Mouse (Mus musculus): ENCODE results near the gene Zfp319.
"Not testable (repeated sequence)": the region's sequence is repeated elsewhere in the genome, so short reads cannot be mapped to it uniquely, and the experiment has no call there.

The Zfp319 gene

DNA sequence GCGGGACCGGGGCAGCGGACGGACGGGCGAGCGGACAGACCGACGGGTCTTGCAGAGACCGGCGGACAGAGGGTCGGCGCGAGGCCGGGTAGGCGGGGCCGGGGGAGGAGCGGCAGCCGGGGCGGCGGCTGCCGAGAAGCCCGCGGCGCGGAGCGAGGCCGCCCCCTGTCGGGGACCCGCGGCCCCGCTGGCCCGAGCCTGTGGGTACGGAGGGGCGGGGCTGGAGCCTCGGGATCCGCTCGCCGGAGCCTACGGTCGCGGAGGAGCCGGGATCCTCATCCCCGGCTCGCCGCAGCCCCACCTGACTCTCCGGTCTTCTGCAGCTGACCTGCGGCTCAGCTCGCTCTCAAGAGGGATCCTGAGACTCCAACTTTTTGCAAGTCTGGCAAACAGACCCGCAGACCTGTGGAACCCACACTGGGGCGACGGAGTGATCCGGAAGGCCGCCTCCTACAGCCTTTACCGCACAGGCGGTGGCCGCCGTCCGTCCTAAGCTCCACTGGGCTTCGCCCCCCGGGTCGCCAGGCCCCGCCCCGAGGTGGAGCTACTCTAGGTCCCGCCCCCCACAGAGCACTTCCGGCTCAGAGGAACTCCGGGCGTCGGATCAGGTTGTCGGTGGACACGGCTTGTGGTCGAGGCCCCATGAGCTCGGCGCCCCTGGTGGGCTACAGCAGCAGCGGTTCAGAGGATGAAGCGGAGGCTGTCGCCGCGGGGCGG, at the start of gene Zfp319, which contains the start of gene Usb1:
Gene Zfp319 (minus strand): TSS at position 231 of the 717 bp plus-strand sequence.
Gene Usb1 (plus strand): TSS at position 565 of the 717 bp plus-strand sequence.
- DNase-seq: peak; percentile 96

DNA sequence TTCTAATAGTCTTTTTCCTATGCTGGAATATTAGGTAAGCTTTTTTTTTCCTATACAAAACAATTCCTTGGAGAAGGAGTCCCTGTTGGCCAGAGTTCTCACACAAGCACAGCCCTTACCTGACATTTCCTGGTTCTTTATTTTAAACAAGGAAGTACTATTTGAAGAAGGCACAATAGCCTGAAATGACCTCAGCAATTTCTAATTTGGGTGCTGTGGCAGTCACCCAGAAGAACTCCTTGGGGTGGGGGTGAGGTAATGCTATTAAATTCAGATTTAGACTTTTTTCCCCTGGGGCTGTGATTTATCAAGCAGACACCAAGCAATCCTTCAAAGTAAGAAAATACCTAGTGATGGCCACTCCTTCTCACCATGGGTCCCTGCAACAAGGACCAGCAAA, 49.2 kb upstream of the Zfp319 start:
- no peak for DNase-seq

DNA sequence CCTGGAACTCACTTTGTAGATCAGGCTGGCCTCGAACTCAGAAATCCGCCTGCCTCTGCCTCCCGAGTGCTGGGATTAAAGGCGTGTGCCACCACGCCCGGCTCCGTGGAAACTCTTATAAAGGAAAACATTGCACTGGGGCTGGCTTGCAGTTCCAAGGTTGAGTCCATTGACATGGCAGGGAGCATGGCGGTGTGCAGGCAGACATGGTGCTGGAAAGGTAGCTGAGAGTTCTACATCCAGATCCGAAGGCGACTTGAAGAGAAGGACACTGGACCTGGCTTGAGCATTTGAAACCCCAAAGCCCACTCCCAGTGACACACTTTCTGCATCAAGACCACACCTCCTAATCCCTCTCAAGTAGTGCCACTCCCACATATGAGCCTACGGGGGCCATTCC, 47.2 kb upstream of the Zfp319 start:
- DNase-seq: not testable (repeated sequence)

DNA sequence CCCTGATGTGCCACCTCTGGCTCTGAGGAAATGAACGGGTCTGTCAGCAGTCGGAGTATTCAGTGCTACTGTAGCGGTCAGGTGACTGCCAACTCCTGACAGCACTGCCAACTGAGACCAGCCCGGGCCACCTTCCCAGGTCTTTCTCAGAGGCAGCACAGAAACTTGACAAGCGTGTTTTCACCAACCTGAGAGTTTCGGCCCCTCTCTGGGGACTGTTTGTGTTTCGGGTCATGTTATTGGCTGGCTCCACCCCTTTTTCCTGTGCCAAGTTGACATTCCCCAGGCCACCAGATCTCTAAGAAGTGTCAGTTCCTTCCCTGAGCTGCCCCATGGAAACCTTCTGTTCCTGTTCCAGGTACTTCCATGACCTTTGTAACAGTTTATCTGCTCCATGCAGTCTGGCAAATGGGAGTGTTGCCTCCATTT, 46.1 kb upstream of the Zfp319 start:
- DNase-seq: peak; percentile 62

DNA sequence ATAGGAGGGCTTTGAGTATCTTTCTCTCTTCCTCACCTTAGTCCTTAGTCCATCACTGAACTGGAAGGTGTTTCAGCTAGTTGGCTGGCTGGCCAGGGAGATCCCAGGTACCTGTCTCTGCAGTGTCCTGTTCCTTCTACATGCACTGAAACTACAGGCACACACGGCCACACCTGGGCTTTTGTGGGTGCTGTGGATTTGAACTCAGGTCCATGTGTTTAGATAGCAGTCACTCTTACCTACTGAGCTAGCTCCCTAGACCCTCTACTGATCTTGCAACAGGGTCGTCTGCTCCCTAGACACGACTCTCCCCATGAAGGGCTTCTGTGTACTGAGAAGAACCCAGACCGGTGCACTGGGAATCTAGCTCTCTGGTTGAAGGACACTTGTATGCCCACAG, 45.4 kb upstream of the Zfp319 start:
- no peak for DNase-seq

DNA sequence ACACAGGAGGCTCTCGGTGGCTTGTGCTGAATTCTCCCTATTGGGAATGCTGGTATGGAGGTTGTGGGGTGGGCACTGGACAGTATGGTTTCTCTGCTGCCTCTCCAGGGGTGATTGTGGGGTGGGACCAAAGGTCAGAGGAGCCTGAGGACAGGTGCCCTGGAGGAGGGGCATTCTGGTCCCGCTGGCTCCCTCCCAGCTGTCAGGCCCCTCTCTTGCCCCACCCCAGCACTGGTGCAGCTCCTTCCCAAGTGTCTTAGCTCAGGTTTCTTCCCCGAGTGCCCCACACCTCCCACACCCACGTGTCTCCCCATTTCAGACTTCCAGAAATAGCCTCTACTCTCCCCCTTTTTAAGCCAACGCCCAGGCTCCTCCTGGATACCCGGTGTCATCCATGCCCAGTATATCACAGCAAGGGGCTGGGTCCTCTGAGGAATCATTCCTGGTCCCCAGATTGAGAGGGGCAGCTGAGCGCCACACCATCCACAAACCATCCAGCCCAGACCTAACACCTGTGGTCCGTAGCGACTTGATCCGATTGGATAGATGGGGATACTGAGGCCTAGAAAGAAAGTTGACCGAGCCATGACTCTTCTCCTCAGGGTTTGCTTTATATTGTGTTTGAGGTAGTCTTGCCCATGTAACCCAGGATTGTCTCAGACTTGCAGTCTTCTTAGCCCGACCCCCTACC, 44.7 kb upstream of the Zfp319 start:
- no peak for DNase-seq

DNA sequence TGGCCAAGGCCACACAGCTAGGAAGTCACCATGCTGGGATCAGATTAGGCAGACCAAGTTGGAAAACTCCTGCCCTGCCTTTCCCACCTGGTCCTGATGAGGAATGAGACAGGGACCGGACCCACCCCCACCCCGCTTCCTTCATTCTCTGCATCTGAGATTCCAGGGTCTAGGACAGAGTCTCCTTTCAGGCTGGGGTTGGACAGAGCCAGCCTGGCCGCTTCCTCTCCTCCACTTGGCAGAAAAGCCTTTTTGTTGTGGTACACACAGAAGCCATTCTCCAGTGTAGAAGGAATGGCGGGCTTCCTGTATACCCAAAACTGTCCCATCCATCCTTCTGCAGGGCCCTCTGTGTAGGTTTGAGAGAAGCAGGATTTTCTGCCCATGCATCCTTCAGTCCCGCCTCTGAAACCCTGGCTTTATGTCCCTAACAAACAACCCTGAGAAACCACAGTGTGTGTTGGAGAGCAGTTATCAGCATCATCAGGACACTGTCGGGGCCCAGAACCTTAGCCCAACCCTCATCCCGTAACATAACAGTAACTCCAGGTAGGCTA, 43.7 kb upstream of the Zfp319 start:
- no peak for DNase-seq

DNA sequence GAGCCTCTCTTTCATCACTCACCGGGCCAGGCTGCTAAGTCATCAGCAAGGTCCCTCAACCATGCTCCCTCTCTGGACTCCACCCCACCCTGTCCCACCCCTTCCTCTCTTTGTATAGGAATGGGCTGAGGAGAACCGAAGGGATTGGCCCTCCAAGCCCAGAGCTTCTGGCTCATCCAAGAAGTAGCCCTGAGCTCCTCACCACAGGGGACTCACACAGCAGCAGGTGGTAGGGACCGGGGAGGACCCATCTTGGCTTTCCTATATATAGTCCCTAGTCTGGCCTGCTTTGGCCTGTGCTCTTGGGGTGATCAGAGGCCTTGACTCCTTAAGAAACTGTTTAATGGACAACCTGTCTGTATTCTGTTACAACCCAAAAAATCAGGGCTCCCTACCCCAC, 42.7 kb upstream of the Zfp319 start:
- no peak for DNase-seq

DNA sequence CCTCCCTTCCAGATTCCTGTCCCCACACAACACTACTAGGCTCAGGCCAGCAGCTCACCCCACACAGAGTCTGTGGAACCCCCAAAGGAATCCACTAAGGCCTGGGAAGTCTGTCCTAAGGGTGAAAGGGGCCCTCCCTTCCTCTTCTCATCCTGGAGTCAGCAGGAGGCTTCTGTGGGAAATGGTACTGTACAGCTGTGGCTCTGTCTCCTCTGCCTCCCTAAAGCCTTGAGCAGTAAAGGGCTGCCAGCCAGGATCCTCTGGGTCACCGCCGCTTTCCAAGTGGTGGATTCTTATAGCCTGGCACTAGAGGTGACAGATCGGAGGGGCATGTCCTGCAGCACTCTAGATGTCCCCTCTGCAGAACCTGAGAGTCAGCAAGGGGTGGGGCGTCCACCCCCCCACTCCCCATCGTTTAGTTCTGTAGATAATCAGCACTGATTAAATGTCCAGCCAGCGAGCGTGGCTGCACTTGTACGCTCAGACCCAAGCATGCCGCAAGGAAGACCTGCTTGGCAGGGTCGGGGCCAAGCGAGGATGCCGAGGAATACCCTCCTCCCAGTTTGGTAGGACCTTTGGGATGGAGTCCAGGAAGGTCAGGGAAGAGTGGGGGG, 41.7 kb upstream of the Zfp319 start:
- DNase-seq: no peak

DNA sequence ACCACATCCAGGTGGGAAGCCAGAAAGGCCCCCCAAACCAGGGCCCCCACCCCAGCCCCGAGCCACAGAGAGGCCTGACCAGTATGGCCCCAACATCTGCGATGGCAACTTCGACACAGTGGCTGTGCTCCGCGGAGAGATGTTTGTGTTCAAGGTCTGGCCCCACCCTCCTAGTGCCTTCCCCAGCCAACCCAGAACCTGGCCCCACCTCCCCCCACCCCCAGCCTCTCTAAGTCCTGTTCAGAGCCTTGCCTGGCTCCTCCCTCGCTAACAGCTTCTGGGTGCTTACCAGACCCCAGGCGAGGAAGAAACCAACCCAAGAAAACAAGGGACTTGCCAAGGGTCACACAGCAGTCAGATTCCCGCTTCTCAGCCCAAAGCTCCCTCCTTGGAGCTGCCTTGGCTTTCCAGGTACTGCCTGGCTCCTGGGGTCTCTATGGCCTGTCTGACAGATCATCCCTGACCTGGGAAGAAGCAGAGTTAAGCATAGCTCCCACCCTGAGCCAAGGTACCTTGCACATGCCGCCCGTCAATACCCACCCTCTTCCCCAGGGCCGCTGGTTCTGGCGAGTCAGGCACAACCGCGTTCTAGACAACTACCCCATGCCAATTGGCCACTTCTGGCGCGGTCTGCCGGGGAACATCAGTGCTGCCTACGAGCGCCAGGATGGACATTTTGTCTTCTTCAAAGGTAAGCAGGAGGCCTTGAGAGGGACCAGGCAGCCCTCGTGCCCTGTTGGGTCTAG, 38.0 kb upstream of the Zfp319 start:
- no peak for DNase-seq

DNA sequence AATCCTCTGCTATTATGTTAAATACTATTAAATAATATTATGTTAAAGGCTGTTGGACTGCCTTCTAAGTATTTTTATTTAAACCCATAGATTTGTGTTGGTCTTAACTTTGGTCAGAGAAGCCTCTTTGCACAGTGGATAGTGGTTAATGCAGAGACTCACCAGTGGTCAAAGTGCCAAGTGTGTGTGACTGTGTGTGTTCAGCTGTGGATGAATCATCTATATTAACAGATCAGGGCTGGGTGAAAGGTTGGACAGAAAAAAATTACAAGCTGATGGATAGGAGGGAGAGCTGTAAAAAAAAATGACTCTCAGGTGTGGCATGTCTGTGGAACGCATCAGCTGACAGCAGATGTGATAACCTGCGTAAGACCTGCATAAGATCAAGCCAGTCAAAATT, 32.1 kb upstream of the Zfp319 start:
- no peak for DNase-seq

DNA sequence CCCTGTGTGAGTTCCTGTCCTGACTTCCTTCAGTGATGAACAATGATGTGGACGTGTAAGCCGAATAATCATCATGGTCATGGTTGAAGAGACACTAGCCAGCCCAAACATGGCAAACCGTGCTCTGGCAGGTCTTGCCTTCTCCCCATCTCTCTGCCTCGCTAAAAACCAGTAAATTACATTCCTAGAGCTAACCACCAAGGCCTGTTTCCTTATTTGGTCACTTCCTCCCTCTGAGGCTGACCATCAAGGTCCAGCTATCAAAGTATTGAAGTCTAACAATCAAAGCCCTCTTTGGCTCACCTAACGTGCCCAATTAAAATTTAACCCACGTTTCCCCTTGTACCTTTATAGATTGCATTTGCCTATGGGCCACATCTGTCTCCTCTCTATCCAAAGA, 30.5 kb upstream of the Zfp319 start:
- no peak for DNase-seq

DNA sequence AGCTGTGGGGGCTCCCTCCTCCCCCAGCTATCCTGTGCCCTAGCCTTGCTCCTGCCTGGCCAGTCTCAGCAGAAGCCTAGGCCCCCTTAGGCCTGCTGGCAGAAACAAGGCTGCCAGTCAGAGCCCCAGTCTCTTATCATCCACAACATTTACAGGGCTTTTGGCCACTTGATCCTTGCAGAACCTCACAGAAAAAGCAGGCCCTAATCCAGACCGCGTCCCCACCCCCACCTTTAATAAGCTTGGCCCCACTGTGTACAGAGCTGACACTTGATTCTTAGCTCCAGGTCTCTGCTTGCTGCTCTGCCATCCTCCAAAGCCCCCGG, 29.2 kb upstream of the Zfp319 start:
- no peak for DNase-seq

DNA sequence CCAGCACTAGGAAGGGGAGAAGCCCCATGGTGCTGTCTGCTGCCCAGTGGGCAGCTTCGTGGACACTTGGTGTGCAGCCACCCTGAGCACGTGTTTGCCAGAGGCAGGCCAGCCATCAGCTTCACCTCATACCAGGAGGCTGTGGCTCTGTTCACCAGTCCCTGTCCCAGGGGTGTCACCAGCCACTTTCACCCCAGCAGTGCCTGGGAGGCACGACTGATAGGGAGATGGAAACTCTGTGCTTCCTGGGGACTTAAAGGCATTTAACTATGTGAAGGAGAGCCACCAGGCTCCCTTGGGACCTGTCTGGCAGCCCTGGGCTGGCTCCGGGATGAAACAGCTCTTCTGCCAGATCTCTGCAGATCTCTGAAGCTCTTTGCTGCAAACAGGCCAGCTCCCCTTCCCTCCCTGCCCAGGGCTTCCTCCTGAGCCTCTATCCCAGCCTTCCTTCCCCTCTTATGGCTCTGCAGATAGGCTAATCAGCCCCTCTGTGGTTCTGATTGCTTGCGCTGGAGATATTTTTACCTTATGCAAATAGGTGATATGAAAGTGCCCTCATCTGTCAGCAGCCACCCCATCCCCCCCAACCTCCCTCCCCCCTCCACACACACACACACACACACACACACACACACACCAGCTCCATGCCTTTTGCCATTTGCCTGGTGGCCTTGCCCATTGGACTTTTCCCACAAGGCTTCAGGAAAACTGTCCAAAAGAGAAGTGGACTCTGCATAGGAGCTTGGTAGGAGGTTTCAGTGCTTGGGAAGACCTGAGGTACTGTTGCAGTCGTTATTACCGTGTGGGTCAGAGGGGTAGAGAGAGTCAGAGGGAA, 28.6 kb upstream of the Zfp319 start:
- DNase-seq: no peak

DNA sequence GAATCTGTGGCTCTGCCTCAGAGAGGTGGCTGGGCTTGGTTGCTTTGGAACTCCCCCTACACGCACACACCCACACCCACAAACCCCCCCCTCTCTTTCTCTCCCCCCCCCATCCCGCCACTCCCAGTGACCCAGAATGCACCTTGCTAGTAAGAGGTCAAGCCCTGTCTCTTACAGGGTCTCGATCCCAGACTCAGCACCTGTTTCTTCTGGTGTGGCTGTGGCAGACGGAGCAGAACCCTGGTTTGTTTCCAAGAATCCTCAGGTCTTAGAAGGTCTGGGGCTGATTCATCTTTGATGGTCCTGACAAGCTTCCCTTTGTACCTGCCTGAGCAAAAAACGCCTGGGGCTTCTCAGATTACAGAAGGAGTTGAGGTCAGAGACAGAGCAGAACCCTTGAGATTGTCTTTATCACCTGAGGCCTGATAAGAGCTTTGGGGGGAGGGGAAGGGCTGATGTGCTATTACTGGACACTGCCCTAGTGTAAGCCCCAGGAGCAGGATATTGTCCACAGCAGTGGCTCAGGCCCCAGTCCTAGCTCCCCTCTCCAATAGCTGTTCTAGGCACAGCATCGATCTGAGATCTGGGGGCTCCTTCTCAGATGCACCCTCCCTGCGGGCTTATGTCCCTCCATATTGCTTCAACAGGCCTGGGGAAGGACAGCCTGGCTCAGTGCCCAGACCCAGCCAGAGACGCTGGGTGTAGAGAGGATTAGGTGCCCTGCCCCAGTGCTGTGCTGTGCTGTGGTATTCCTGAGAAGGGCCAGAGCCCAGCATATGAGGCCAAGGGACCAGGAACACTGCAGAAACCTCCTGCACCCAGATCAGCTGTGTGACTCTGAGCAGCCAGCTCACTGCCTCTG, 27.0 kb upstream of the Zfp319 start:
- DNase-seq: no peak

DNA sequence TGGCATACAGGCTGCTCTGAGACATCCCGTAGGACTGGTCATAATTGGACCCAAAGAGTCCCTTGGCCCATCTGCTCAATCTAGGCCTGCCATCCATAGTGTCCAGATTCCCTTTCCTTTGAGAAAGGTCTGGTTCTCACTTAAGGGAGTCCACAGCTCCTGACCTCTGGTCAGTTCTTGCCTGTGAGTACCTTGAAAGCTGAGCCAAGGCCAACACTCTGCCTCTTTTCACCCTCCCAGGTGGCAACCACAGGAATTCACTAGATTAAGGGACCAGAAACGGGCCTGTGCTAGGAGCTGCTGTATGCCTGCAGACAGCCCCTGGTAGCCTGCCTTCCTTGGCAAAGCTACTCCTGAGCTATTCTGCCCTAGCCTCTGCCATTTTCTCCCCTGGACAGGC, 22.9 kb upstream of the Zfp319 start:
- DNase-seq: no peak

DNA sequence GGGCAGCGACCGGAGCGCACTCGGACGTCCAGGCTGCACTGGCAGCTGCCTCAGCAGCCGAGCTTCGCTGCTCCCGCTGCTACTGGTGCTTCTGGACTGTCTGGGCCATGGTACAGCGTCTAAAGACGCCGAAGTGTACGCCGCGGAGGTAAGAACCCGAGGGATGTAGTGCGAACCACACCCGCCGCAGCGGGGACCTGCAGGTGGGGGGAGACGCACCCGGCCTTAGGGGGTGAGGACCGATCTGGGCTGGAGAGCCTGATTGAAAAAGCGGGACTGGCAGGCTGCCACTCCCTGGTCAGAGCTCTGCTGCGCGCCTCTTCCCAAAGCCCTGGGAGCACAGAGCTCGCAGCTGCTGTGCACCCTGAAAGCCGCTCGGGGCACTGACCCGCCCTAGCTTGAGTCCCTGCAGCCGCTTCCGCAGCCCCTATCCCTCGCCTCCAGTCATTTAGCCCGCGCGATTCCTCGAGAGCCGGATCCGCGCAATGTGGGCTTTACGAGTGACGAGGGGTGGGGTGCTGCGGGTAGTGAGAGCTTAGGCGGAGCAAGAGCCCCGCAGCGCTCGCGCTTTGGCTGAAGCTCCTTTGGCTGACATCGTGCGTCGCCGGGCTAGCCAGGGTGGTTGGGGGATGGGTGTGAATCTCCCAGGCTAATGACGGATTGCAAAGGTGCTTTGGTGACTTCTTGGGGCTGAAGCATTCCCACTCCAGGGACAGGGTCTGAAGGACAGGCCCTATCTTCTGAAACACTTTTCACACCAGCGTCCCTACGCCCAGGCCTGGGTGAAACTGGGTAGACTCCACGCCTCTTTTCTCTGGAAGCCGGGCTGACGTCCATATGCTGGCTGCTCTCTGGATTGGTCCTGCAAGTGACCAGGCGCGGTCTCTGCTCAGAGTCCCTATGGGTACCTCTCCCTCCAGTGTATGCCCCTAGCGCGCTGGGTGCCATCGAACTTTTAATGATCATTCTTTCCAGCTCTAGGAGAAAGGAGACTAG, 21.4 kb upstream of the Zfp319 start:
- peak; percentile 53 for DNase-seq

DNA sequence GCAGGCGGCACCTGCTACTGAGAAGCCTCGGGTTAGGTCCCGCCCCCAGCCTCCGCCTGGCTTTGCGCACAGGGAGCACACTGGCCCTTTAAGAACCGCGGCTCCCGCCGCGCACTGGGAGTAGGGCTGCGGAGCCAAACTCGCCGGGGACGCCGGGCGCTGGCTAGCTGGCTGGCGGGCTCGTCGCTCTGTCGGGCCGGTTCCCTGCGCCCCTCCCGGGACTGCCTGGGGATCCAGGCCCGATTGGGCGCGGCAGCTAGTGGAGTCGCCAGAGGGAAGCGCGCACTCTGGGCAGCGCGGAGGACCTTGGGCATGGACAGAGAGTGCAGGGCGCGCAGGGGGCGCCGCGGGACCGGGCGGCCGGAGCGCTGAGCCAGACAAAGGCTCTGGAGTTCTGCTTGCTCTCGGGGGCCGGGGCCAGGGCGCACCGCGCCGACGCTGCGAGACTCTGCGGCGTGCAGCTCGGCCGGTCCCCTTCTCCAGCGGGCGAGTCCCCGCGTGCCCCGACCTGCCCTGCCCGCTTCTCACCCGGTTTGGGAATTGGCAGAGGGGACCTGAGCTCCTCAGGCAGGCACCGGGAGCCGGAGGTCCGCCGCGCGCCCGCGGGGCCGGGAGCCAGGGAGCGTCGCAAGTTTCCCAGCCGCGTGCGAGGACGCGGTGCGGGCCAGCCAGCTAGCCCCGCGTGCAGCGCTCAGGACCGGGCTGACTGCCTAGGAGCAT, 20.6 kb upstream of the Zfp319 start, which contains the start of gene Mmp15:
Gene Mmp15 (plus strand): TSS at position 118 of the 720 bp plus-strand sequence.
- DNase-seq: peak; percentile 80

DNA sequence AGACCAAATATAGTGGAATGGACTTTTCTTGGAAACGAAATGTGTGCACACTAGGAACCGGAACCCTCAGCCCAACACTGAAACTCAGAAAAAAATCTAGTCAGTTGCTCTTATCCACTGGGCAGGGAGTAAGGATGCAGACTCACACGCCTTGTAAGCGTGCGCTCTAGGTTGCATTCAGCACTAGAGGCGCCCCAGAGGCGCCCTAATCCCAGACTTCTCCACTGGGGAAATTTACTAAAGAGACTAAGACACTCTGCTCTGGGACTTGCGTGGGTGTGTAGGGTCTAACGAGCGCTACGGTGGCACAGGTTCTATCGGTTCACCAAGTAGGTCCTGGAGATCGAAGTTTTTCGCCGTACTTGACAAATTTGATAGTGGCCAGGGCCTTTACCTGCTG, 19.7 kb upstream of the Zfp319 start:
- no peak for DNase-seq

Measured in kidney, postnatal 14 days (tissue).